Mouse (Mus musculus) testis, adult 2 months (tissue): ENCODE measurements at regions not wholly inside any gene's neighbourhood (a gene's known extent, or its start where the extent isn't known, plus 50 kb on each side); places are given as distances from the start of the nearest gene placed in this dataset.

Source experiments
- CTCF ChIP-seq: fragments of 200-500 bp; IDR thresholded peaks from 2 replicates; pipeline ENCODE4 v1.5.1; 2012; ENCODE audit warnings: low read depth, mild to moderate bottlenecking, inconsistent platforms, low read length, moderate library complexity; ENCODE audit not compliant: control insufficient read depth, insufficient read depth, insufficient replicate concordance
- POLR2A ChIP-seq: fragments of 200-500 bp; IDR thresholded peaks from 2 replicates; pipeline ENCODE4 v1.6.1; 2012; ENCODE audit warnings: low read depth, mild to moderate bottlenecking, inconsistent platforms, low read length, moderate library complexity; ENCODE audit not compliant: control insufficient read depth

- no peak for TF ChIP-seq CTCF
- no peak for TF ChIP-seq POLR2A
Observed at GRCm38 (mm10) chr4:94281732-94282131, 274.6 kb upstream of the Gm10306 start.
